Mouse (Mus musculus): ENCODE measurements around the gene Cep41.

Cep41 gene

GRCm38 (mm10) chr6:30673764-30674561, 19.6 kb downstream of the Cep41 start:
- peak; percentile 33 for DNase-seq (ENCODE audit: low spot score)

GRCm38 (mm10) chr6:30671696-30672095, 21.9 kb downstream of the Cep41 start:
- DNase-seq (ENCODE audit: low spot score): no peak

- DNase-seq (ENCODE audit: low spot score): no peak
Measured at GRCm38 (mm10) chr6:30667585-30667984, 26.0 kb downstream of the Cep41 start.

- no peak for DNase-seq (ENCODE audit: low spot score)
Measured at GRCm38 (mm10) chr6:30666043-30666442, 27.5 kb downstream of the Cep41 start.

GRCm38 (mm10) chr6:30665296-30665695, 28.3 kb downstream of the Cep41 start:
- no peak for DNase-seq (ENCODE audit: low spot score)

- DNase-seq (ENCODE audit: low spot score): no peak
Measured at GRCm38 (mm10) chr6:30664776-30665175, 28.8 kb downstream of the Cep41 start.

GRCm38 (mm10) chr6:30658619-30659018, 34.9 kb downstream of the Cep41 start:
- DNase-seq (ENCODE audit: low spot score): no peak

GRCm38 (mm10) chr6:30657279-30657678, 36.3 kb downstream of the Cep41 start:
- DNase-seq (ENCODE audit: low spot score): no peak

GRCm38 (mm10) chr6:30654932-30655331, 38.6 kb downstream of the Cep41 start:
- DNase-seq (ENCODE audit: low spot score): no peak

GRCm38 (mm10) chr6:30654402-30654859, 39.1 kb downstream of the Cep41 start:
- DNase-seq (ENCODE audit: low spot score): no peak

GRCm38 (mm10) chr6:30653518-30653917, 40.0 kb downstream of the Cep41 start:
- DNase-seq (ENCODE audit: low spot score): no peak

GRCm38 (mm10) chr6:30652425-30653188, 40.9 kb downstream of the Cep41 start:
- DNase-seq (ENCODE audit: low spot score): no peak

GRCm38 (mm10) chr6:30649651-30650296, 43.8 kb downstream of the Cep41 start:
- DNase-seq (ENCODE audit: low spot score): no peak

GRCm38 (mm10) chr6:30645379-30645778, 48.2 kb downstream of the Cep41 start:
- no peak for DNase-seq (ENCODE audit: low spot score)

GRCm38 (mm10) chr6:30644462-30644861, 49.1 kb downstream of the Cep41 start:
- DNase-seq (ENCODE audit: low spot score): no peak

GRCm38 (mm10) chr6:30643694-30644460, 49.7 kb downstream of the Cep41 start:
- DNase-seq (ENCODE audit: low spot score): no peak

GRCm38 (mm10) chr6:30638674-30639268, 54.8 kb downstream of the Cep41 start, which contains the start of gene Cpa1:
Gene Cpa1 (plus strand): TSS chr6:30639218.
- DNase-seq (ENCODE audit: low spot score): no peak

- no peak for DNase-seq (ENCODE audit: low spot score)
Measured at GRCm38 (mm10) chr6:30636186-30636842, 57.2 kb downstream of the Cep41 start.

- DNase-seq (ENCODE audit: low spot score): no peak
Measured at GRCm38 (mm10) chr6:30635361-30635862, 58.1 kb downstream of the Cep41 start.

- no peak for DNase-seq (ENCODE audit: low spot score)
Measured at GRCm38 (mm10) chr6:30629989-30630388, 63.6 kb downstream of the Cep41 start.

- no peak for DNase-seq (ENCODE audit: low spot score)
Measured at GRCm38 (mm10) chr6:30628152-30628551, 65.4 kb downstream of the Cep41 start.

Measured in ovary, postnatal 36 days (tissue).